Mouse (Mus musculus) liver, adult 2 months (tissue): Measurements from ENCODE around the gene Vmn1r55. TPM values are rescaled to one million over a fixed set of nuclear protein-coding genes. Genes with fewer than 3 reads are reported as not detected.
"Not testable (repeated sequence)": the region's sequence is repeated elsewhere in the genome, so short reads cannot be mapped to it uniquely, and the experiment has no call there.

Experiments used
- DNase-seq: peaks from one replicate; pipeline ENCODE4 v3.0.0-alpha.2; 2011; ENCODE audit warnings: low read depth, low spot score; ENCODE audit errors: extremely low read depth
- H3K27ac ChIP-seq: fragments of 200-500 bp; replicated peaks from 2 replicates; pipeline ENCODE4 v1.5.1; 2012; ENCODE audit warnings: low read depth, mild to moderate bottlenecking, control low read depth, inconsistent platforms, low read length; ENCODE audit not compliant: insufficient read depth
- H3K27me3 ChIP-seq: fragments of 200-500 bp; 2 replicates; pipeline ENCODE4 v1.6.1; 2012; ENCODE audit warnings: mild to moderate bottlenecking, moderate library complexity, low read length, inconsistent platforms; ENCODE audit not compliant: control insufficient read depth, insufficient read depth
- H3K36me3 ChIP-seq: fragments of 200-500 bp; 2 replicates; pipeline ENCODE4 v1.6.1; 2012; ENCODE audit warnings: low read length, inconsistent platforms; ENCODE audit not compliant: control insufficient read depth, insufficient read depth
- H3K4me1 ChIP-seq: fragments of 200-500 bp; 2 replicates; pipeline ENCODE4 v1.6.1; 2011; ENCODE audit warnings: low read length; ENCODE audit not compliant: control insufficient read depth, insufficient read depth
- H3K4me3 ChIP-seq: fragments of 200-500 bp; 2 replicates; pipeline ENCODE4 v1.5.1; 2011; ENCODE audit warnings: low read depth, mild to moderate bottlenecking, control low read depth, low read length, moderate library complexity; ENCODE audit not compliant: insufficient read depth
- H3K79me2 ChIP-seq: fragments of 200-500 bp; 2 replicates; pipeline ENCODE4 v1.6.1; 2012; ENCODE audit warnings: inconsistent platforms, mild to moderate bottlenecking, low read length, moderate library complexity; ENCODE audit not compliant: control insufficient read depth, insufficient read depth
- H3K9ac ChIP-seq: fragments of 200-500 bp; 2 replicates; pipeline ENCODE4 v1.6.1; 2012; ENCODE audit warnings: low read depth, mild to moderate bottlenecking, control low read depth, inconsistent platforms, low read length
- CTCF ChIP-seq: fragments of 200-500 bp; IDR thresholded peaks from 2 replicates; pipeline ENCODE4 v1.5.1; 2011; ENCODE audit warnings: low read depth, low read length, control low read depth
- POLR2A ChIP-seq: fragments of 200-500 bp; IDR thresholded peaks from 2 replicates; pipeline ENCODE4 v1.6.1; 2011; ENCODE audit warnings: low read length, control low read depth; ENCODE audit not compliant: insufficient read depth; ENCODE audit errors: extremely low read depth
- WGBS: fragments of 180-500 bp; shearing (Covaris S2); methylation state at CpG from one replicate; pipeline ENCODE4 v1.1.7; 2018; 5-methylcytosine and 5-hydroxymethylcytosine counted together
- polyA plus RNA-seq: library from polyadenylated mRNA; depleted of rRNA; stranded (reverse); fragments of >200 nt; gene quantifications from 2 replicates; pipeline ENCODE4 v1.2.3, GENCODE M21; 2012; rRNA removed
- total RNA-seq: library from RNA; depleted of rRNA; stranded (reverse); fragments of >200 nt; gene quantifications from 2 replicates; pipeline ENCODE4 v1.2.3, GENCODE M21; 2014; rRNA removed

Vmn1r55 gene
- not detected in 2 replicates for total RNA-seq
- polyA plus RNA-seq = not detected in 2 replicates

GRCm38 (mm10) chr7:5149570-5149969 lies at the start of gene Vmn1r55:
Vmn1r55 (minus strand) TSS chr7:5149670.
- not testable (repeated sequence) for H3K4me1 ChIP-seq, DNase-seq, H3K27me3 ChIP-seq

DNA sequence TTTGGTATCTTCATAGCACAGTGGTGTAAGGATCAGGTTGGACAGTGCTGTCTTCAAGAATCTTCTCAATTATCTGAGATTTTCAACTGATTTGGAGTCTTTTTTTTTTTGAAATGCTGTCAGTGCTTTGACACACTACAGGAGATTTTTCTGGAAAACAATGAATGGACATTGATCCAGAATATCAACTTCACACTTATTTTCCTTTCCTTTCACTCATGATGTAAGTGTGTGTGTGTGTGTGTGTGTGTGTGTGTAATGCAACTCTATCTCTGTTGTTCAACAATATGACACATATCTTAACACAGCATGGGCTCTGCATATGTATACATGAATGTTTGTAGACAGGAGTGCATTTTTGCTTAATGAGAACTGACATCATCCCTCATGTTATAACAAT lies 47.2 kb upstream of the Vmn1r55 start, which contains the start of gene Vmn1r56:
Vmn1r56 (minus strand) TSS at position 101 of the 400 bp plus-strand sequence.
- H3K4me3 ChIP-seq, DNase-seq, H3K27me3 ChIP-seq, H3K36me3 ChIP-seq, H3K9ac ChIP-seq, H3K27ac ChIP-seq, H3K79me2 ChIP-seq, H3K4me1 ChIP-seq: not testable (repeated sequence)

More at GRCm38 (mm10) chr7:5149570-5149969, at the start of gene Vmn1r55:
- not testable (repeated sequence) for H3K79me2 ChIP-seq, H3K36me3 ChIP-seq, H3K4me3 ChIP-seq, H3K27ac ChIP-seq, H3K9ac ChIP-seq

GRCm38 (mm10) chr7:5125549-5126406 lies 23.7 kb downstream of the Vmn1r55 start, which contains the start of gene Rasl2-9:
Rasl2-9 (minus strand) TSS chr7:5125950.
- no peaks in the 10 kb centered on the region for H3K36me3 ChIP-seq
- 15% methylated on average over 42 of the region's 42 CpGs for WGBS
- no peaks in the 10 kb centered on the region for H3K79me2 ChIP-seq
- H3K4me1 ChIP-seq = no peaks in the 10 kb centered on the region; the same call in 1 of the 2 replicates
- H3K27ac ChIP-seq = no peak within 1 kb of the TSS
- DNase-seq = peak; percentile 24
- H3K27me3 ChIP-seq = no peaks in the 10 kb centered on the region
- TF ChIP-seq CTCF (peak; percentile 85), POLR2A (no peak)
- peak within 1 kb of the TSS; percentile 59 for H3K9ac ChIP-seq
- H3K4me3 ChIP-seq = peak within 1 kb of the TSS; percentile 60

DNA sequence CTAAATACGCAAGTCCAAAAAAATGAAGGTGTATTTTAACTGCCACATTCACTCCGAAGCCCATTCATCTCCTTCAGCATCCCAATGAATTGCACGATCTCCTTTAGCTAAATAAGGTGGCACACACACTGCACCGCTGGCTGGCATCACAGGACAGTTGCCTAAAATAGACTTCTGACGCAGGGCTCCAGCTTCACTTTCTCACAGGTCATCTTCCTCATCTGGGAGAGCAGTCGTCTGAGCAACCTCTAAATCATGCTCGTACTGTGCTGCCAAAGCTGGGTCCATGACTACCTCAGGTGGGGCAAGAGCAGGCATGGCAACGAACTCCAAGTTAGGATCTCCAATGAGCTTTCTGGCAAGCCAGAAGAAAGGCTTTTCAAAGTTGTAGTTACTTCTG lies 24.4 kb downstream of the Vmn1r55 start:
- Histone ChIP-seq H3K9ac (no peak overlapping the region), H3K4me3 (no peak overlapping the region), H3K27ac (no peak overlapping the region), H3K27me3 (no peaks in the 10 kb centered on the region), H3K36me3 (no peaks in the 10 kb centered on the region), H3K4me1 (no peaks in the 10 kb centered on the region; the same call in 1 of the 2 replicates), H3K79me2 (no peaks in the 10 kb centered on the region)
- WGBS = 87% methylated on average over 8 of the region's 8 CpGs
- DNase-seq = no peak
- TF ChIP-seq CTCF = no peak
- TF ChIP-seq POLR2A = no peak

DNA sequence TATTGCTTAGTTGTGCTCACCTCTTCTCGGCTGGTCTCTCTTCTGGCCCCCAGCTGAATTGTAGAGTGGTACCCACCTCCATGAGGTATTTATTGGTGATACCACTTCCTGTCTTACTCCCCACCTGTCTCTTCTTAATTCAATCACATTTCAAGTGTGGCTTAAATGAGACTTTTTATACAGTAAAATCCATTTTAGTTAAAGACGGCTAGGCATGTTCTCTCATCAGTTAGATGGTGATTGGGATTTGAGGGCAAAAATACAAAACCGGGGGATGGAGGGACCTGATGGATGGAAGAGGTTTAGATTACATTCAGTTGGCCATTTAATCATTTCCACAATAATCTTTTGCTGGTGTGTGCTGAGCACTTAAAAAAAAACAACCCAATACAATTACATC lies 32.6 kb downstream of the Vmn1r55 start, which contains the start of gene Rfpl4:
Rfpl4 (minus strand) TSS at position 101 of the 400 bp plus-strand sequence.
- 89% methylated on average over 3 of the region's 3 CpGs for WGBS
- H3K79me2 ChIP-seq = no peaks in the 10 kb centered on the region
- H3K27me3 ChIP-seq = no peaks in the 10 kb centered on the region
- no peak within 1 kb of the TSS for H3K4me3 ChIP-seq
- H3K4me1 ChIP-seq = no peaks in the 10 kb centered on the region
- H3K36me3 ChIP-seq = no peaks in the 10 kb centered on the region
- no peak within 1 kb of the TSS for H3K9ac ChIP-seq
- no peak for TF ChIP-seq POLR2A
- no peak for TF ChIP-seq CTCF
- no peak within 1 kb of the TSS for H3K27ac ChIP-seq
- DNase-seq = no peak

DNA sequence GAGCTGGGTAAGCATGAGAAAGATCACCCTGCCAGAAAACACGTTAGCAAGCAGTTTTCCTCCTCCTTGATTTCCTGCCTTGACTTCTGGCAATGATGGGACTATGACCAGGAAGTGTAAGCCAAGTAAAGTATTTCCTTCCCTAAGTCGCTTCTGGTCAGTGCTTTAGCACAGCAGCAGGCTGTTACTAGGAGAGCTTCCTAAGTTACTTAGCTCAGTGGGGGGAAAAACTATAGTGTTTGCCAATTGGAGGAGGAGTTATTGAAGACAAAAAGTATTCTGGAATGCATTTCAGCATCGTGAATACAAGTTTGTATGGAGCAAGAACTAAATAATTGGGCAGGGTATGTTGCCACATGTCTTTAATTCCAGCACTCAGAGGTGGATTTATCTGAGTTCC lies 36.8 kb downstream of the Vmn1r55 start:
- TF ChIP-seq CTCF (no peak), POLR2A (no peak)
- Histone ChIP-seq H3K4me3 (no peak overlapping the region), H3K9ac (no peak overlapping the region), H3K27ac (no peak overlapping the region), H3K36me3 (no peaks in the 10 kb centered on the region), H3K27me3 (no peaks in the 10 kb centered on the region), H3K4me1 (no peaks in the 10 kb centered on the region), H3K79me2 (no peaks in the 10 kb centered on the region)
- DNase-seq = no peak
- WGBS = 48% methylated on average over 3 of the region's 3 CpGs
